Mouse (Mus musculus) liver, embryonic 13.5 days (tissue): ENCODE results near the gene Trappc12. TPM values are rescaled to one million over a fixed set of nuclear protein-coding genes. Genes with fewer than 3 reads are reported as not detected.

Source experiments
- ATAC-seq: fragments of 200-750 bp; cut with Nextera tagmentation; 2 replicates; pipeline ENCODE4 v1.8.0; 2017; ENCODE audit warnings: low read depth, mild to moderate bottlenecking, moderate number of reproducible peaks, moderate library complexity
- DNase-seq: peaks from one replicate; pipeline ENCODE4 v3.0.0; 2022
- H3K27ac ChIP-seq: fragments of 300-500 bp; sonication (generic); 2 replicates; pipeline ENCODE4 v1.5.1; 2015; ENCODE audit warnings: moderate library complexity, mild to moderate bottlenecking, inconsistent platforms
- H3K27me3 ChIP-seq: fragments of 300-500 bp; sonication (generic); 2 replicates; pipeline ENCODE4 v1.6.1; 2015; ENCODE audit warnings: mild to moderate bottlenecking, inconsistent platforms
- H3K36me3 ChIP-seq: fragments of 300-500 bp; sonication (generic); 2 replicates; pipeline ENCODE4 v1.6.1; 2015; ENCODE audit warnings: mild to moderate bottlenecking, inconsistent platforms
- H3K4me1 ChIP-seq: fragments of 300-500 bp; sonication (generic); replicated peaks from 2 replicates; pipeline ENCODE4 v1.6.1; 2015; ENCODE audit warnings: inconsistent platforms
- H3K4me2 ChIP-seq: fragments of 300-500 bp; sonication (generic); 2 replicates; pipeline ENCODE4 v1.6.1; 2015; ENCODE audit warnings: inconsistent platforms, mild to moderate bottlenecking, moderate library complexity
- H3K4me3 ChIP-seq: fragments of 300-500 bp; sonication (generic); replicated peaks from 2 replicates; pipeline ENCODE4 v1.5.1; 2015; ENCODE audit warnings: mild to moderate bottlenecking, inconsistent platforms
- H3K9ac ChIP-seq: fragments of 300-500 bp; sonication (generic); 2 replicates; pipeline ENCODE4 v1.6.1; 2015; ENCODE audit warnings: mild to moderate bottlenecking, inconsistent platforms
- H3K9me3 ChIP-seq: fragments of 300-500 bp; sonication (generic); replicated peaks from 2 replicates; pipeline ENCODE4 v1.6.1; 2016; ENCODE audit warnings: inconsistent platforms
- WGBS: fragments of 180-500 bp; shearing (Covaris S2); methylation state at CpG from one replicate; pipeline ENCODE4 v1.1.7; 2015; ENCODE audit not compliant: insufficient replicate concordance; 5-methylcytosine and 5-hydroxymethylcytosine counted together
- polyA plus RNA-seq: library from polyadenylated mRNA; unstranded; fragments of >200 nt; fragmentation: Nextera tagmentation; extraction: Ambion mirVana; gene quantifications from 2 replicates; pipeline ENCODE4 v1.2.1, GENCODE M21; 2015

Trappc12 gene
- polyA plus RNA-seq, 1 experiment from 2014 or later: 18.6 TPM

- Histone ChIP-seq H3K9me3 (no peaks in the 10 kb centered on the region), H3K4me1 (peaks cover 5% of the 10 kb centered on the region; the same call in 1 of the 2 replicates), H3K27ac (peak overlapping the region; percentile 19; the same call in 1 of the 2 replicates), H3K9ac (no peak overlapping the region), H3K27me3 (no peaks in the 10 kb centered on the region), H3K36me3 (peaks cover 50% of the 10 kb centered on the region), H3K4me3 (no peak overlapping the region), H3K4me2 (0 out of 2 replicates have a peak overlapping the region, but pooled peaks have one; percentile 11)
- WGBS: 66% methylated on average over 8 of the region's 8 CpGs
- ATAC-seq (peak; percentile 44), DNase-seq (no peak)
Observed at GRCm38 (mm10) chr12:28686199-28686879, 63.9 kb downstream of the Trappc12 start.

GRCm38 (mm10) chr12:28685771-28686170, 64.5 kb downstream of the Trappc12 start:
- Histone ChIP-seq H3K36me3 (peaks cover 50% of the 10 kb centered on the region), H3K9me3 (no peaks in the 10 kb centered on the region), H3K4me3 (no peak overlapping the region), H3K27me3 (no peaks in the 10 kb centered on the region), H3K4me1 (peaks cover 5% of the 10 kb centered on the region; the same call in 1 of the 2 replicates), H3K9ac (no peak overlapping the region), H3K27ac (no peak overlapping the region), H3K4me2 (0 out of 2 replicates have a peak overlapping the region, but pooled peaks have one; percentile 11)
- WGBS: 67% methylated on average over 3 of the region's 3 CpGs
- ATAC-seq: peak; percentile 35; the same call in 1 of the 2 replicates
- no peak for DNase-seq

- Histone ChIP-seq H3K4me1 (peaks cover 5% of the 10 kb centered on the region; the same call in 1 of the 2 replicates), H3K36me3 (peaks cover 48% of the 10 kb centered on the region), H3K9me3 (no peaks in the 10 kb centered on the region), H3K4me2 (no peak overlapping the region), H3K27me3 (no peaks in the 10 kb centered on the region), H3K9ac (no peak overlapping the region), H3K4me3 (no peak overlapping the region), H3K27ac (no peak overlapping the region)
- DNase-seq: no peak
- 83% methylated on average over 1 of the region's 1 CpGs for WGBS
- ATAC-seq: no peak
Observed at GRCm38 (mm10) chr12:28684674-28685073, 65.6 kb downstream of the Trappc12 start.

- Histone ChIP-seq H3K4me1 (peaks cover 22% of the 10 kb centered on the region), H3K4me2 (peak overlapping the region; percentile 84), H3K36me3 (peaks cover 32% of the 10 kb centered on the region), H3K9ac (peak overlapping the region; percentile 77), H3K4me3 (peak overlapping the region; percentile 72), H3K9me3 (no peaks in the 10 kb centered on the region), H3K27ac (peak overlapping the region; percentile 75), H3K27me3 (no peaks in the 10 kb centered on the region)
- ATAC-seq (no peak), DNase-seq (no peak)
- WGBS: 57% methylated on average over 5 of the region's 5 CpGs
Observed at GRCm38 (mm10) chr12:28675925-28676209, 74.4 kb downstream of the Trappc12 start.

GRCm38 (mm10) chr12:28675121-28675924, 74.9 kb downstream of the Trappc12 start, which contains the start of gene Adi1:
Adi1 (plus strand) TSS chr12:28675231.
- Histone ChIP-seq H3K4me2 (peak within 1 kb of the TSS; percentile 84), H3K4me1 (peaks cover 22% of the 10 kb centered on the region), H3K9me3 (no peaks in the 10 kb centered on the region), H3K4me3 (peak within 1 kb of the TSS; percentile 72), H3K27me3 (no peaks in the 10 kb centered on the region), H3K9ac (peak within 1 kb of the TSS; percentile 77), H3K36me3 (peaks cover 26% of the 10 kb centered on the region), H3K27ac (peak within 1 kb of the TSS; percentile 75)
- ATAC-seq (peak; percentile 91), DNase-seq (peak; percentile 26)
- 3% methylated on average over 53 of the region's 53 CpGs for WGBS

- Histone ChIP-seq H3K9ac (no peak overlapping the region), H3K36me3 (peaks cover 17% of the 10 kb centered on the region), H3K4me2 (peak overlapping the region; percentile 84), H3K27ac (peak overlapping the region; percentile 75; the same call in 1 of the 2 replicates), H3K4me3 (peak overlapping the region; percentile 72; the same call in 1 of the 2 replicates), H3K9me3 (no peaks in the 10 kb centered on the region), H3K27me3 (no peaks in the 10 kb centered on the region), H3K4me1 (peaks cover 22% of the 10 kb centered on the region)
- DNase-seq (no peak), ATAC-seq (no peak)
- 66% methylated on average over 10 of the region's 10 CpGs for WGBS
Observed at GRCm38 (mm10) chr12:28674038-28674720, 76.1 kb downstream of the Trappc12 start.

- H3K27ac ChIP-seq: no peak overlapping the region
- peaks cover 10% of the 10 kb centered on the region for H3K4me1 ChIP-seq
- WGBS: 19% methylated on average over 8 of the region's 8 CpGs
- no peaks in the 10 kb centered on the region for H3K36me3 ChIP-seq
- H3K9ac ChIP-seq: no peak overlapping the region
- H3K9me3 ChIP-seq: no peaks in the 10 kb centered on the region
- DNase-seq: no peak
- H3K4me2 ChIP-seq: no peak overlapping the region
- no peak overlapping the region for H3K4me3 ChIP-seq
- H3K27me3 ChIP-seq: no peaks in the 10 kb centered on the region
- no peak for ATAC-seq
Observed at GRCm38 (mm10) chr12:28667287-28667686, 83.0 kb downstream of the Trappc12 start.

- no peak for ATAC-seq
- 57% methylated on average over 4 of the region's 4 CpGs for WGBS
- H3K27ac ChIP-seq: no peak overlapping the region
- H3K9me3 ChIP-seq: no peaks in the 10 kb centered on the region
- no peaks in the 10 kb centered on the region for H3K27me3 ChIP-seq
- H3K36me3 ChIP-seq: no peaks in the 10 kb centered on the region
- peaks cover 10% of the 10 kb centered on the region for H3K4me1 ChIP-seq
- no peak overlapping the region for H3K4me2 ChIP-seq
- no peak overlapping the region for H3K9ac ChIP-seq
- no peak for DNase-seq
- H3K4me3 ChIP-seq: no peak overlapping the region
Observed at GRCm38 (mm10) chr12:28666734-28667133, 83.5 kb downstream of the Trappc12 start.

GRCm38 (mm10) chr12:28662628-28663027, 87.6 kb downstream of the Trappc12 start:
- Histone ChIP-seq H3K9me3 (no peaks in the 10 kb centered on the region), H3K36me3 (peaks cover 29% of the 10 kb centered on the region), H3K4me2 (no peak overlapping the region), H3K27ac (no peak overlapping the region), H3K27me3 (no peaks in the 10 kb centered on the region), H3K4me1 (peaks cover 8% of the 10 kb centered on the region), H3K4me3 (no peak overlapping the region), H3K9ac (no peak overlapping the region)
- 64% methylated on average over 4 of the region's 4 CpGs for WGBS
- ATAC-seq: no peak
- no peak for DNase-seq

- H3K4me2 ChIP-seq: peak within 1 kb of the TSS; percentile 83
- H3K9me3 ChIP-seq: no peaks in the 10 kb centered on the region
- peaks cover 21% of the 10 kb centered on the region for H3K36me3 ChIP-seq
- peaks cover 25% of the 10 kb centered on the region for H3K4me1 ChIP-seq
- DNase-seq: peak; percentile 84
- peak within 1 kb of the TSS; percentile 58 for H3K27ac ChIP-seq
- H3K9ac ChIP-seq: peak within 1 kb of the TSS; percentile 81
- ATAC-seq: peak; percentile 92
- H3K4me3 ChIP-seq: peak within 1 kb of the TSS; percentile 90
- H3K27me3 ChIP-seq: peaks cover 4% of the 10 kb centered on the region; the same call in 1 of the 2 replicates
- 2% methylated on average over 52 of the region's 52 CpGs for WGBS
Observed at GRCm38 (mm10) chr12:28649141-28650110, 100.8 kb downstream of the Trappc12 start, which contains the start of gene Rnaseh1. Rnaseh1 (plus strand) TSS chr12:28649602.
